Mouse (Mus musculus): Measurements from ENCODE around the gene Glb1l2. TPM values are rescaled to one million over a fixed set of nuclear protein-coding genes. Genes with fewer than 3 reads are reported as not detected.

The Glb1l2 gene
- polyA plus RNA-seq, 1 experiment from 2014 or later, result 4.5 TPM

DNA sequence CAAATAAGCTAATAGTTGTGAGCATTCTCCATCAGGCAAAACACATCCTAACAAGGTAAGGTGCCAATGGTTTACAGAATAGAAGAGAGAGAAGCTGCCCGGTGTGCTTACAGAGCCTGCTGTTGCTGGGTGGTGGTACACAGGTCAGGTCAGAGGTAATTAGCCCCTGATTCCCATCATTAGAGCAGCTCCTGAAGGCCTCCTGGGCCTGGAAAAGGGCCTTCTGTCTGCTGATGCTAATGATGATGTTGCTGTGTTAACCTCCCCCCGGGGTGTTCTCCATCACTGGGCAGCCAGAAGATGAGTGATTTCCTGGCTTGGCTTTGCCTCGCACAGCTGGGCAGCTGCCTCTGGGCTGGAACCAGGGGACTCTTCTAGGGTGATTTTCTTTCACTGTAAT is 87.9 kb downstream of the Glb1l2 start:
- H3K4me2 ChIP-seq, result no peak overlapping the region
- DNase-seq (ENCODE audit: low spot score, missing footprints), result no peak
- no peak overlapping the region for H3K27ac ChIP-seq (ENCODE audit: low read depth, low read length)
- H3K27me3 ChIP-seq (ENCODE audit: control insufficient read depth, insufficient read depth, low read length), result no peaks in the 10 kb centered on the region
- no peaks in the 10 kb centered on the region for H3K9me3 ChIP-seq (ENCODE audit: control insufficient read depth, low read length)
- no peaks in the 10 kb centered on the region for H3K36me3 ChIP-seq (ENCODE audit: control insufficient read depth, insufficient read depth, low read length)
- H3K9ac ChIP-seq (ENCODE audit: low read length), result no peak overlapping the region
- H3K4me3 ChIP-seq (ENCODE audit: low read depth, low read length), result no peak overlapping the region
- 60% methylated on average over 3 of the region's 3 CpGs for WGBS
- H3K4me1 ChIP-seq (ENCODE audit: control insufficient read depth, insufficient read depth, low read length), result no peaks in the 10 kb centered on the region
- no peak; the same call in 1 of the 2 replicates for ATAC-seq (ENCODE audit: low FRiP score)

Other genes starting within 250 kb of the Glb1l2 start
- 4.7 and 5.7 TPM in 2 replicates for gene B3gat1, start 72.7 kb downstream of the Glb1l2 start, polyA plus RNA-seq (2014; fragmentation: Nextera tagmentation; extraction: Ambion mirVana)
- not detected in 2 replicates for gene Glb1l3, start 54.4 kb upstream of the Glb1l2 start, polyA plus RNA-seq (2014; fragmentation: Nextera tagmentation; extraction: Ambion mirVana)
- gene Gm1110, start 116.6 kb upstream of the Glb1l2 start, polyA plus RNA-seq (2014; fragmentation: Nextera tagmentation; extraction: Ambion mirVana), result not detected in 2 replicates
- gene Acad8, start 193.1 kb upstream of the Glb1l2 start, polyA plus RNA-seq (2014; fragmentation: Nextera tagmentation; extraction: Ambion mirVana), result 36.0 and 40.4 TPM in 2 replicates
- 157 and 173 TPM in 2 replicates for gene Thyn1, start 193.2 kb upstream of the Glb1l2 start, polyA plus RNA-seq (2014; fragmentation: Nextera tagmentation; extraction: Ambion mirVana)
- gene Vps26b, start 223.6 kb upstream of the Glb1l2 start, polyA plus RNA-seq (2014; fragmentation: Nextera tagmentation; extraction: Ambion mirVana), result 53.1 and 56.7 TPM in 2 replicates
- gene Ncapd3, start 223.7 kb upstream of the Glb1l2 start, polyA plus RNA-seq (2014; fragmentation: Nextera tagmentation; extraction: Ambion mirVana), result 39.8 and 43.3 TPM in 2 replicates